Mouse (Mus musculus): ENCODE measurements at regions not wholly inside any gene's neighbourhood (a gene's known extent, or its start where the extent isn't known, plus 50 kb on each side); places are given as distances from the start of the nearest gene placed in this dataset.

- DNase-seq: no peak
These were observed 122.0 kb upstream of the Atp2b1 start for GRCm38 (mm10) chr10:98792019-98792741.

DNA sequence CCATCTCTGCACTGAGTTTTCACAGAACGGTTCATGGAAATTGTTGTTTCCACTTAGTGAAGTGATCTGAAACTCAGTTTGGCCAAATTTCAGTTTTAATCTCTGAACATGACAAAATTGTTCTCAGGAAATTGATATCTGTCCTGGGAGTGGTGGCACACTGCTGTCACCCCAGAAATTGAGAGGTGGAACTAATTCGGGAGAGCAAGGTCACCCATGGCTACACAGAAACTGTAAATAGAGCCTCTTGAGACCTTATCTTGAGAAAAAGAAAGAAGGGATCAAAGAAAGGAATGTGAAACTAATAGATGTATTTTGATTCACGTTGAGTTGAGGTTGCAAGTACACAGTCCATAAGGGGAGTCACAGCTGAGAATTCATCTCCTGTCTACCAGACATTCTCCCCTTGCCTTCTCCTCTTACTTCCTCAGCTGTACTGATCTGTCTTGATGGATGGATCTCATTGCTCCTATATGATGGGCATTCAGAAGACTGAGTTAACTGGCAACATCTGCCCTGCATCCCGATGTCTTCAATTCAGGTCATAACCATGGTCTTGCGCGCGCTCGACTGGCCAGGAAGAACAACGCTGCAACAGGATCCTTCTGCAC, 120.2 kb upstream of the Atp2b1 start:
- DNase-seq: no peak

DNA sequence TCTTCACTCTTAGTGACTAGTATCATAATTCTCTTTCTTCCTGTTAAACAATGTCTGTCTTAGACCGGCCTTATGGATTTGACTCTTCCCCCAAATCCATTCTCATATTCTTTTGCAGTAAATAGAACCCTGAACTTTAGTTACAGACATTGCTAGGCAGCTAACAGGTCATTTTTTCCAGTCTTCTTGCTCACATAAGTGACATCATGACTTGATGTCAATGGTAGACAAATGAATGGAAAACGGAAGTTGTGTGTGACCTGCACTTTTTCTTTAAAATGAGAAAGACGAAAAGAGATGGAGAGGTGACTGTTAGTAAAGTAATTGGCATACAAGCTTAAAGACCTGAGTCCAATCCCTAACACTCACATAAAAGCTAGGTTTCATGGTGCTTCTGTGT, 118.2 kb upstream of the Atp2b1 start:
- no peak for DNase-seq

DNA sequence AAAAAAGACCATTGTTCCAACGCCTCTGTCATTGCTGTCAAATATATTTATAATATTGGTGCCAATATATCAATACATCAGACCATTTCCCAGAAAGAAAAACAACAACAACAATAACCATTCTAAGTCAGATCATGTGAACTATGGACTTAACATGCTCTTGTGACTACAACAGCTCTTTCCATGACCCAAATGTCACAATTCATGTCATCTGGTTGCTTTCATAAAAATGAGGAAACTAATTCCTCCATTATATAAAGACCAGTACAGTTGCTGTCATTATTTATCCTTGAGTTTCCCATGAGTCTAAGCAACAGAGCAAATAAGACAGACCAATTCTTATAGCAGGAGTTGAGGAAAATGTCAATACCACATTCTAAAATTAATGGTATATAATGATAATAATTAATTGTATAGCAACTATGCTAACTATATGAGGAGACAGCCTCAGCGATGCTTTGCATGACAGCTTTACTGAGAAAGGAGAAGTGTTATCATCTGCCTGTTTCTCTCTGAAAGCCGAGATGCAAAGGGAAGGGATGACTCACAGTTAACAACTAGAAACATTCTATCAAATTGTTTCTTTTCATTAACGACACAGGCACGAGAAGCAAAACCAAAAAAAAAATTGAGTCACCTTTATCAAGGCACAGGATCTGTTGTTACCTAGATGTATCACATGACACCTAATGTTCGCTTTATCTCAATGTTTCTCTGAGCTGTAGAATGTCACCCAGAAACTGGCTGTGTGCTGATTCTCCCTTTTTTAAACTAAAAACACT, 115.4 kb upstream of the Atp2b1 start:
- no peak for DNase-seq

DNA sequence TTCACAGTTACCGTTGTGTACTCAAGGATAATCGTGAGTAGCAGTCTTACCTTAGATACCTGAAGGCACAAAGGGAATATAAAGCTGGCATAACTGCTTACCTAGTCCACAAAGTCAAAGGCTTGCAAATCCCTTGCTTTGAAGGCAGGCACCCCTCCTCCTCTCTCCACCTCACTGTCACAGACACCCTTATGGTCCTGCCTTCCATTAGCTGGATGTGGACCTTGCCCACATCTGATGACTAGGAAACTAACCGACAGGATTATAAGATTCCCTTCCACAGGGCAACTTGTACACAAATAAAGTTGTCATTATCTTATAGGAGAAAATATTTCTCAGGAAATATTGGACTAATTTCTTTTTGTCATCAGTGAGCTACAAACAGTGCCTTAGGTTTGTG, 114.4 kb upstream of the Atp2b1 start:
- no peak for DNase-seq

GRCm38 (mm10) chr10:98800949-98801348, 113.3 kb upstream of the Atp2b1 start:
- no peak for DNase-seq

DNA sequence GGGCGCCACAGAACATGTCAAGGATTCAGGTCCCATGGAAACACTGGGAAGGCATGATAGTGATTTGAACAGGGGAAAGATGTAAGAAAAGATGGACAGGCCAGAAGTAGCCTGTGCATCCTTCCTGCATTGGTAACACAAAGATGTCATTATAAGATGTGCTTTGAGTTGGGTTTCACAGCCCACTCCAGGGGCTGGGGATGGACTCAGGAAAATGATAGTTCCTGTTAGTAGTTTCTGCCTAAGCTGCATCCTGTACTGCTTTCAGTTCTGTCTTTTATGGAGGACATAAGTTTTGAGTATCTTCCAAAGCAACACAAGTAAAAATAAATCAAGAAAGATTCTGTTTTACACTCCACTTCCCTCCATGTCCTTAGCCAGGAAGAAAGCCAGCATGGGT, 109.2 kb upstream of the Atp2b1 start:
- DNase-seq: no peak

GRCm38 (mm10) chr10:98806798-98807535, 107.2 kb upstream of the Atp2b1 start:
- no peak for DNase-seq

DNA sequence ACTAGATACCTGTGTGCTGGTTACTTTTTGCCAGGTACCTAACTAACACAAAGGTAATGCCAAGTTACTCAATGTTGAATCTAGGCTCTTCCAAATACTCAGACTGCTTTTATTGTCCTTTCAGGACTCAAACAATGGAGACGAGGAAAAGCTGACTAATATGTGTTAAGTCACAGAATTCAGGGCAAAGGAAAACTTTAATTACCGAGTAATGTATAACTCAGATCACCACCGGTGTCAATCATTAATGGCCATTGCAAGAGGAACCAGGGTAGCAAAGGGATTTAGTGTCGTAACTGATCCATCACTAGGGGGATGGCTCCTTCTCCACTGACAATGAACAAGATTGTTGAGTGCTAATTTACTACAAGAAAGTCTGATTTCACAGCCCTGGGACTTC, 105.6 kb upstream of the Atp2b1 start:
- DNase-seq: no peak

GRCm38 (mm10) chr10:98829051-98829450, 85.2 kb upstream of the Atp2b1 start:
- no peak for DNase-seq

GRCm38 (mm10) chr10:98831488-98831887, 82.7 kb upstream of the Atp2b1 start:
- no peak for DNase-seq

DNA sequence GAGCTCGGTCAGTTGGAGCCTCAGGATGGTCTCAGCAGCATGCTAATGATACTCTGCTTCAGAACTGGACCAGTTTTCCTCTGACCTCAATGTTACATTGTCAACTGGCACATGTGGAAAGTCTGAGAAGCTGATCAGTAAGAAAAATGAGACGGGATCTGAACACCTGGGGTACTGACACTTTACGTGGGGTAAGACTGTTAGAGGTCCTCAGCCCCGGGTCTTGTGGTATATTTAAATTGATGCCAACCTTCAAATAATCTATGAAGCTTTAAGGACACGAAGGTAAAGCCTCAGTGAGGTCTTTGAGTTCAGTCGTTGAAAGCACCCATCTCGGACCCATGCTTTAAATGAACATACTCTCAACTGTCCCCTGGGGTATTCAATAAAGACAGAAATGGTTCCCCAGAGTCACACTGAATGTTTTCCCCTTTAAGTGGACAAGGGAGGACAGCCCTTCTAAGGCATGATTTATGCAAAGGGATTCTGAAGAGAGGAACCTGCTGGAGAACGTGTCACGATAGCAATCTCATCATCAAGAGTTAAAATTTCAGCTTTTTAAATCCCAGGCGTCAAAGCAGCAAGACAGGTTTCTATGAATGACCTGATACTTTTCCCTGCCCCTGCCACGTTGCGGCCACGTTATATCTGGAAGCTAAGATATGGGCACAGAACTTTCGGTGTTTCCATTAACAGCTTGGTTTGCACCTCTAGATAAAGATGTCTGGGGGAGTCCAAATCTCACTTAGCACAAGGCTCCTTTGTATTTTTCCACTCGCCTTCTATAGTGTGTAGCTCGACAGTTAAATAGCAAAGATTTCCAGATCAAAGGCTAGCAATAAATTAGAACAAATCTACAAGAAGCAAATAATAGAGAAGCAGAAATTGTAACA, 76.7 kb upstream of the Atp2b1 start:
- DNase-seq: no peak

DNA sequence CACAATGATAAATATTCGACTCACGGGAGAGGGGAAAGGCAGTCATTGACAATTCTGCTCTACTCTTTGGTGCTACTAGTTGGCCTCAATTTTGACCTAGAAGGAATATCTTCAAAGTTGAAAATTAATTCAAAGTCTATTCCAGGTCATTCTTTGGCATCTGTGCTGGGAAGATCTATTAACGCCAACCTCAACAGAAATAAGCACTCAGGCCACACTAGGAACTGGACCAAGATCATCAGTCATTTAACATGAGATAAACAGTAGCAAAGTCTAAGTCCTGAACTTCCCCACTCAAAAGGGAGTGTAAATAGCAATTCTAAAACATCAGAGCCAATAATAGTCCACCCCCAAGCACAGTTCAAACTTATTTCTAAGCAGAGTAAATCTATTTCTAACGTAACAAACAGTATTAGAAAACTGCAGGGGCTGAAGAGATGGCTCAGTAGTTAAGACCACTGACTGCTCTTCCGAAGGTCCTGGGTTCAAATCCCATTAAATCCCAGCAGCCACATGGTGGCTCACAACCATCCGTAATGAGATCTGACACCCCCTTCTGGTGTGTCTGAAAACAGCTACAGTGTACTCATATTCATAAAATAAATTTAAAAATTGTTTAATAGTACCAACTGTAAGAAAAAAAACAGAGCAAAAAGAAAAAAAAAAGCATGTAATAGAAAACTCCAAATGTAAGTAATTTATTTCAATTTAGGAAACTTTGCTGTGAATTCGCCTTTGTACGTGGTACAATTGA, 75.1 kb upstream of the Atp2b1 start:
- DNase-seq: no peak

DNA sequence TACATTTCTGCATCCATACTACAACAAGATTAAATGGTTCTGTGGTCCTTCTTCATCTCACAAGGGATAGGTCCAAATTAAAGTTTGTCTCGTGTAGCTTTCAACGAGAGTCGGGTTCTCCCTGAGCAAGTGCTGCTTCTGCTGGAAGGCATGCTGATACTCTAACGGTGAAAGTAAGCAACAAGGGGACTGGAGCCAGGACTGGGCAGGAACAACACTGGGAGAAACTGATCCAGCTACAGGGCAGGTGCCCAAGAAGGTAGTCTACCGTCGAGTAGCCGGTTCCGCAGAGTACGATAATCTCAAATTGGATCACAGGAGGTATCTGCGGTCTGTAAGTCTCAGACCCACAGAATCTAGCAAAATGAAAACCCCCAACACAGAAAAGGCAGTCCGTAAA, 74.2 kb upstream of the Atp2b1 start:
- DNase-seq: no peak

DNA sequence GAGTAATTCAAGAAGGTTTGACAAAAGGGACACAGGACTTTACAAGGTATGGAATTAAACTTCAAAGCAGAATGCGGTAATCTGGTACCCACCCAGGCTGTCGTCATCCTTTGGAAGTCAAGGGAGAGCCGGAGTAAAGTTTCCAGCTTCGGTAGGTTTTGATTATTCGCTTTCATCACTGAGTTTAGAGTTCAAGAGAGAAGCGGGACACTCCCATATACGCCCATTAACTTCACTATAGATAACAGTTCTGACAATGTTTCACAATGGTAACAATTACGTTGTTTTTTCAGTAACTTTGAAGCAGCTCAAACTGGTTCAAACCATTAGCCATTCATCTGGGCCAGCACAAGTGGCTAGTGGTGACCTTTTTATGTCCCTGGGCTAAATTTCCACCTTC, 73.8 kb upstream of the Atp2b1 start:
- no peak for DNase-seq

DNA sequence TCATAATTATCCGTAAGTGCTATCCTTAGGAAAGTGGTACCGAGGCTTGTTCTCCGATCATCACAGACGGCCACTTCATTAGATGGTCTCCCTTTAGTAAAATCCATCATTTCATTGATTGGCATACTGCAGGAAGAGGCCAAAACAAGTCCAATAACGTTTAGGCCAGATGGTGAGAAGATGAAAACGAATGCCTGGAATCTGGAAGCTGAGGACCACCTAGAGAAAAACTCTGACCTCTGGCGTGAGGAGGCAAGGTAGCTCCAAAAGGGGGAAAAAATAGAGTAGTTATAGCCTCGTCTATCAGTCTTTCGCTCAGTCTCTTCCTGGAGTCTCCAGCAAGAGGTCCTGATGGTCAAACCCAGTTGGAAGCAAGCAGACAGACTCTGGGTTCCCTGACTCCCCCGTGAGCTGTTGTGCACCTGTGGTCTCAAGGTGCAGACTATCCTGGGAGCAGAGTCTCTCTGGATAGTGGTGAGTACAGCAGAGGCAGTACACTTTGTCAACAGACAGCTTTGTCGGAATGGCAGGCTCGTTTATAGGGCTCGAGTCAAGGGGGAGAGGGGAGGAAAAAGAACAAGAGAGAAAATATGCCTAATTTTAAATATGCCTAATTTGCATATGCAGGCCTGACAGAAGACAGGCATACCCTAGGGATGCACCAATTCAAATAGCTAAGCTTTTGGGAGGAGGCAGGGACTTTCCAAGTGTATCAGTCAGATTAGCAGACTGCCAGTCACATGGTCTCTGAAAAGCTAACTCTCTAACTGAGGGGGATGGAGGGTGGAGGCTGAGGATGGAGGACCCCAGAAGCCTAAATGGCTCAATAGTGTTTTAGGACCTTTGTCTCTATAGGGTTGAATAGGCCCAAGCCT, 73.0 kb upstream of the Atp2b1 start:
- no peak for DNase-seq

DNA sequence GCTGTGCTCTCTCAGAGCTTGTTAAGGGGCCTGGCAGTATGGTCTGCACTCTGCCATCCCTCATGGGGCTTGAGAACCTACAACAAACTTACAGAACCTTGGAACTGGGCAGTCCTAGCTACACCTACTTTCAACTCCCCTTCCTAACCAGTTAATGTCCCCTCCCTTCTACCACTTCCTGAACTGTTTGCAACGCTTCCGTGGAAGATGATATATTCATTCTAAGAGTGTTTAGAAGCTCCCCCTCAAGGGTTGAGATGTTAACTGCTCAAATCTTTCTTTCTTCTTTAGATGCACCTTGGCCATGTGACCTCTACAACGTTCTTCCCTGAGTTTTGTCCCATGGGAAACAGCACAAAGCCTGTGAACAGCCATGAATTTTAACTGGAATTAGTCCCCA, 72.3 kb upstream of the Atp2b1 start:
- no peak for DNase-seq

DNA sequence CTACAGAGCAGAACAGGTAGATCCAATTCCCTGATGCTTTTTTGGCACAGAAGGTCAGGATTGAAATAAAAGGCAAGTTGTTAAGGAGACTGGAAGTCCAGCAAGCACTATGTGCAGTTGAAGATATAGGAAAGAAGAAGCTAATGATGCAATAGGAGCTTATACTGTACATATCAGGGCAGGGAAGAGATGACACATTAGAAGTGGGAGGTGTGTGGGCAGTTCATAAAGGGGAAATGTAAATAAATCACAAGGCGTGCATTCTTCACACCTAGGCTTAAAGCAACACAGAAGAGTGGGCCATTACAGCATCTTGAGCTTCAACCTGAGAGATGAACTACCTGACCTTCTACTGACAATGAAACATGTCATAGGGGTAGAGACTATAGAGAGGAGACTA, 71.5 kb upstream of the Atp2b1 start:
- DNase-seq: no peak

GRCm38 (mm10) chr10:98849851-98850250, 64.4 kb upstream of the Atp2b1 start:
- no peak for DNase-seq

GRCm38 (mm10) chr10:98857395-98857794, 56.8 kb upstream of the Atp2b1 start:
- no peak for DNase-seq

- no peak for DNase-seq
These were observed 52.7 kb upstream of the Atp2b1 start for GRCm38 (mm10) chr10:98861521-98861920.
